Mouse (Mus musculus) limb, embryonic 13.5 days (tissue): Measurements from ENCODE around the gene Rab3a. TPM values are rescaled to one million over a fixed set of nuclear protein-coding genes. Genes with fewer than 3 reads are reported as not detected.

Experiments used
- ATAC-seq: fragments of 200-750 bp; cut with Nextera tagmentation; 2 replicates; pipeline ENCODE4 v1.8.0; 2017; ENCODE audit warnings: low read depth, moderate number of reproducible peaks, moderate TSS enrichment; ENCODE audit not compliant: low FRiP score
- H3K27ac ChIP-seq: fragments of 300-500 bp; sonication (generic); 2 replicates; pipeline ENCODE4 v1.5.1; 2015; ENCODE audit warnings: inconsistent platforms, mild to moderate bottlenecking, moderate library complexity
- H3K27me3 ChIP-seq: fragments of 300-500 bp; sonication (generic); 2 replicates; pipeline ENCODE4 v1.6.1; 2015; ENCODE audit warnings: mild to moderate bottlenecking, inconsistent platforms
- H3K36me3 ChIP-seq: fragments of 300-500 bp; sonication (generic); 2 replicates; pipeline ENCODE4 v1.6.1; 2015; ENCODE audit warnings: inconsistent platforms, mild to moderate bottlenecking, moderate library complexity
- H3K4me1 ChIP-seq: fragments of 300-500 bp; sonication (generic); 2 replicates; pipeline ENCODE4 v1.6.1; 2015; ENCODE audit warnings: inconsistent platforms
- H3K4me2 ChIP-seq: fragments of 300-500 bp; sonication (generic); replicated peaks from 2 replicates; pipeline ENCODE4 v1.6.1; 2015; ENCODE audit warnings: inconsistent platforms, mild to moderate bottlenecking, moderate library complexity
- H3K4me3 ChIP-seq: fragments of 300-500 bp; sonication (generic); 2 replicates; pipeline ENCODE4 v1.5.1; 2015; ENCODE audit warnings: moderate library complexity, mild to moderate bottlenecking, inconsistent platforms
- H3K9ac ChIP-seq: fragments of 300-500 bp; sonication (generic); 2 replicates; pipeline ENCODE4 v1.6.1; 2015; ENCODE audit warnings: mild to moderate bottlenecking, inconsistent platforms
- H3K9me3 ChIP-seq: fragments of 300-500 bp; sonication (generic); 2 replicates; pipeline ENCODE4 v1.6.1; 2016; ENCODE audit warnings: inconsistent platforms
- WGBS: fragments of 180-500 bp; shearing (Covaris S2); methylation state at CpG from one replicate; pipeline ENCODE4 v1.1.7; 2015; 5-methylcytosine and 5-hydroxymethylcytosine counted together
- polyA plus RNA-seq: library from polyadenylated mRNA; unstranded; fragments of >200 nt; fragmentation: Nextera tagmentation; extraction: Ambion mirVana; gene quantifications from 2 replicates; pipeline ENCODE4 v1.2.1, GENCODE M21; 2015

The Rab3a gene
- polyA plus RNA-seq, 1 experiment from 2014 or later = 19.6 TPM

DNA sequence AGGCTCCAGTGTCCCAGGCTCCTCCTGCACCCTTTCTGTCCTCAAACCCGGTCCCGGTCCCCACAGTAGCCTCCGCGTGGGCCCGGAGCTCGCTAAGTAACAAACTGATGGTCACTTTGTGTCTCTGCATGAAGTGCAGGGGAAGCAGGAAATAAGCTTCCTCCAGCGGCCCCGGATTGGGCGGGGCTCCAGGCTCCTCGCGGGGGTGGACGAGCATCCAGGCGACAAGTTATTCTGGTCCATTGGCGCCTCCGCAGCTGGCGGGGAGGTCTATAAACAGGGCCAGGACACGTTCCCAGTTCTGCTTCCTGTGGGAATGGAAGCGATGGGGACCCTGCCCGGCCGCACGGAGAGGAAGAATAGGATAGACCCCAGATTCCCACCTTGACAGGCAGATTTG is 1.3 kb upstream of the Rab3a start:
- Histone ChIP-seq H3K9me3 (no peaks in the 10 kb centered on the region), H3K4me1 (peaks cover 31% of the 10 kb centered on the region), H3K27ac (peak overlapping the region; percentile 82), H3K4me3 (peak overlapping the region; percentile 7), H3K27me3 (peaks cover 16% of the 10 kb centered on the region), H3K36me3 (peaks cover 24% of the 10 kb centered on the region), H3K4me2 (peak overlapping the region; percentile 49), H3K9ac (peak overlapping the region; percentile 32)
- no peak for ATAC-seq
- 19% methylated on average over 21 of the region's 21 CpGs for WGBS

- 15% methylated on average over 50 of the region's 50 CpGs for WGBS
- peaks cover 29% of the 10 kb centered on the region for H3K36me3 ChIP-seq
- H3K9me3 ChIP-seq = no peaks in the 10 kb centered on the region
- ATAC-seq = peak; percentile 39
- no peaks in the 10 kb centered on the region; the same call in 1 of the 2 replicates for H3K27me3 ChIP-seq
- H3K9ac ChIP-seq = peak overlapping the region; percentile 86
- peaks cover 44% of the 10 kb centered on the region for H3K4me1 ChIP-seq
- H3K4me2 ChIP-seq = peak overlapping the region; percentile 96
- H3K4me3 ChIP-seq = peak overlapping the region; percentile 76
- peak overlapping the region; percentile 77 for H3K27ac ChIP-seq
These were observed 587 bp downstream of the Rab3a start for GRCm38 (mm10) chr8:70754871-70755660.

GRCm38 (mm10) chr8:70755661-70756475 is 1.4 kb downstream of the Rab3a start:
- no peak overlapping the region for H3K27ac ChIP-seq
- WGBS = 82% methylated on average over 24 of the region's 24 CpGs
- no peaks in the 10 kb centered on the region for H3K9me3 ChIP-seq
- H3K9ac ChIP-seq = peak overlapping the region; percentile 86
- peak overlapping the region; percentile 96 for H3K4me2 ChIP-seq
- peaks cover 48% of the 10 kb centered on the region for H3K4me1 ChIP-seq
- H3K27me3 ChIP-seq = no peaks in the 10 kb centered on the region
- peak overlapping the region; percentile 76 for H3K4me3 ChIP-seq
- ATAC-seq = no peak
- peaks cover 29% of the 10 kb centered on the region for H3K36me3 ChIP-seq

DNA sequence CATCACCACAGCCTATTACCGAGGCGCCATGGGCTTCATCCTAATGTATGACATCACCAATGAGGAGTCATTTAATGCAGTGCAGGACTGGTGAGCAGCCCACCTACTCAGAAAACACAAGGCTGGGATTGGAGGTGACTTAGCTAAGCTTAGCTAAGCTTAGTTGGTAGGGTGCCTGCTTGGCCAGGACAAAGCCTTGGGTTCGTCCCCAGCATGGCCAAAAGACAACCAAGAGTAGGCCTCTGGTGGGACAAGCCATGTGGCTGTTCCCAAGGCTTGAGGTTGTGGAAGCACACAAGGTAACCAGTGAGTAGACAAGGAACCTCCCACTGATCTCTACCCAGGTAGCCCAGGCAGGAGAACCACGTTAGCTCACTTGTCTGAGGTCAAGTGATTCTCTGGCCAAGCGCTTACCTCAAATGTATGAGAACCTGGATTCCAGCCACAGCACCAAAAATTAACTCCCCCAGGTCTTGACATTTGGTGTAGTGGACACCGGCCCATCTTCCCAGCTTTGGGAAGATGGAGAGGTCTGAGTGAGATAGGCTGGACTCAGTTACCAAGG is 2.1 kb downstream of the Rab3a start:
- no peak overlapping the region for H3K27ac ChIP-seq
- H3K9ac ChIP-seq = no peak overlapping the region
- no peak overlapping the region for H3K4me2 ChIP-seq
- peaks cover 29% of the 10 kb centered on the region for H3K36me3 ChIP-seq
- no peak for ATAC-seq
- peaks cover 54% of the 10 kb centered on the region for H3K4me1 ChIP-seq
- 89% methylated on average over 6 of the region's 6 CpGs for WGBS
- H3K9me3 ChIP-seq = no peaks in the 10 kb centered on the region
- H3K4me3 ChIP-seq = no peak overlapping the region
- no peaks in the 10 kb centered on the region for H3K27me3 ChIP-seq

DNA sequence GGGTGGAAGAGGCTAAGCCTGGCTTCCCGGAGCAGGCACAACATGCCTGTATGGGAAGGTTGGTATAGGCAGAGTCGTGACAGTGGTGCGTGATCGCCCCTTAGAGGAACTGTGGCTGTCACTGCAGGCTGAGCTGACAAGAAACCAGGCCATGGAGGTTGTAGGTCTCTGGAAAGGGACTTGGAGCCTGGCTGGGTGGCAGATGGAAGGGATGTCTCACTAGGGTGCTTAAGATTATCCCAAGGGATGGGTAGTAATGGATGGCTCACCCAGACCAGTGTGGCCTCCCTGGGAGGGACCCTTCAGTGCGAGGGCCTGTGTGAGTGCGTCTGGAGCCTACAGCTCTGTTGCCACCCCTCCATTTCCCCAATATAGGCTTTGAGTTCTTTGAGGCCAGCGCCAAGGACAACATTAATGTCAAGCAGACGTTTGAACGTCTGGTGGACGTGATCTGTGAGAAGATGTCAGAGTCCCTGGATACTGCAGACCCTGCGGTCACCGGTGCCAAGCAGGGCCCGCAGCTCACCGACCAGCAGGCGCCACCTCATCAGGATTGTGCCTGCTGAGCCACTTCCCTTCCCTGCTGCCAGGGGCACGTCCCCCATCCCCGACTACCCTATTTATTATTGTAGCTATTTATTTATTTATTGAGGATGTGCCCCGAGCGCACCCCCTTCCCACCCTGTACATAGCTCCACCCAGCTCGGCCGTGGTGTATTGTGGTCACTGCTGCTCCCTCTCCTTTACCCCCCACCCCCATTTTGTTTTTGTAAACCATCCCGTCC is 3.2 kb downstream of the Rab3a start:
- peak overlapping the region; percentile 19; the same call in 1 of the 2 replicates for H3K9ac ChIP-seq
- no peak overlapping the region for H3K27ac ChIP-seq
- no peak for ATAC-seq
- peaks cover 32% of the 10 kb centered on the region for H3K36me3 ChIP-seq
- H3K27me3 ChIP-seq = no peaks in the 10 kb centered on the region
- H3K4me2 ChIP-seq = no peak overlapping the region
- peaks cover 47% of the 10 kb centered on the region for H3K4me1 ChIP-seq
- H3K4me3 ChIP-seq = no peak overlapping the region
- WGBS = 77% methylated on average over 22 of the region's 22 CpGs
- H3K9me3 ChIP-seq = no peaks in the 10 kb centered on the region

- Histone ChIP-seq H3K36me3 (peaks cover 32% of the 10 kb centered on the region), H3K27ac (no peak overlapping the region), H3K27me3 (no peaks in the 10 kb centered on the region), H3K4me3 (no peak overlapping the region), H3K9ac (no peak overlapping the region), H3K4me1 (peaks cover 42% of the 10 kb centered on the region), H3K9me3 (no peaks in the 10 kb centered on the region), H3K4me2 (no peak overlapping the region)
- no peak for ATAC-seq
- 82% methylated on average over 7 of the region's 7 CpGs for WGBS
These were observed 3.8 kb downstream of the Rab3a start for GRCm38 (mm10) chr8:70758308-70758615.

DNA sequence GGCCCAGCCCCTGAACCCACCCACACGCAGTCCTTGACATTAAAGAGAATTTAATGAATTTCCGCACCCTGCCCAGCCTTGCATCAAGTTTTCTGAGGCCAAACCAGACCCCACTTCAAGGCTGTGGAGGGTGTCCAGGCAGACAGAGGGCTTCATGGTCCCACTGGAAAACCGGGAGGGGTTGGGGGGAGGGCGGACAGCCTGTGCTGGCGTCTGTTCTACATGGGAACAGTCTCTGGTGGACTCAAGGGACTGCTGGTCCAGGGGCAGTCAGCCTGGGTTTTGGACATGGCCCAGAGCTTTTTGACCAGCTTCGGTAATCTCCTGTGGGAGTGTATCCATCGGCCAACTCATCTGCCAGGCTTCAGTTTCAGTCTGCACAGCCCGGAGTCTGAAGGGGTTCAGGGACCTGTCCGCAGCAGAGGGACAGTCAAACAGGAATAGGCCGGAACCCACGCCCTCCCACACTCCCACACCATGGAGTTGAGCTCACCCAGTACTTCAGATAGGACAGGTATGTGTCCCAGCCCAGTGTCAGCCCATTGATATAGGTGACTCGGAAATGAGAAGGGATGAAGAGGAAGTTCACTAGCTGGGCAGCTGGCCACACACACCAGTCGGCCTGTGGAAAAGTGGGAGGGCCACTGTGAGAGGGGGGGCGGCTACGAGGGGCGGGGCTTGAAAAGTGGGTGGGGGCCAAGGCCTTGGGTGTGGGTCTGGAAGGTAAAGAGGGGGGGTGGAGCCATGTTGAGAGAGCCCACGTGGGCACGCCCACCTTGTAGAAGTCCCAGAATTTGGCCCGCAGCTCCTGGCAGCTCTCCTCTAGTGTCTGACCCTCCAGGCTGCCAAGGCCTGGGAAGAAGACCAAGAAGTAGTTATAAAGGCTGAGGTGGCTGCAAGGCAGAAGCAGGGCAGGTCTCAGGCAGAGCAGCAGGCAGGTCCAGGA is 4.4 kb downstream of the Rab3a start:
- 68% methylated on average over 19 of the region's 19 CpGs for WGBS
- Histone ChIP-seq H3K4me2 (peak overlapping the region; percentile 99; the same call in 1 of the 2 replicates), H3K36me3 (peaks cover 32% of the 10 kb centered on the region), H3K4me3 (0 out of 2 replicates have a peak overlapping the region, but pooled peaks have one; percentile 74), H3K4me1 (peaks cover 36% of the 10 kb centered on the region), H3K9me3 (no peaks in the 10 kb centered on the region), H3K9ac (no peak overlapping the region), H3K27me3 (no peaks in the 10 kb centered on the region), H3K27ac (no peak overlapping the region)
- ATAC-seq = no peak

GRCm38 (mm10) chr8:70760350-70760749 is 5.9 kb downstream of the Rab3a start:
- Histone ChIP-seq H3K9me3 (no peaks in the 10 kb centered on the region), H3K4me2 (peak overlapping the region; percentile 99), H3K27ac (no peak overlapping the region), H3K36me3 (peaks cover 35% of the 10 kb centered on the region), H3K27me3 (no peaks in the 10 kb centered on the region), H3K9ac (peak overlapping the region; percentile 85), H3K4me3 (peak overlapping the region; percentile 74), H3K4me1 (peaks cover 32% of the 10 kb centered on the region)
- no peak for ATAC-seq
- WGBS = 0% methylated on average over 22 of the region's 22 CpGs

DNA sequence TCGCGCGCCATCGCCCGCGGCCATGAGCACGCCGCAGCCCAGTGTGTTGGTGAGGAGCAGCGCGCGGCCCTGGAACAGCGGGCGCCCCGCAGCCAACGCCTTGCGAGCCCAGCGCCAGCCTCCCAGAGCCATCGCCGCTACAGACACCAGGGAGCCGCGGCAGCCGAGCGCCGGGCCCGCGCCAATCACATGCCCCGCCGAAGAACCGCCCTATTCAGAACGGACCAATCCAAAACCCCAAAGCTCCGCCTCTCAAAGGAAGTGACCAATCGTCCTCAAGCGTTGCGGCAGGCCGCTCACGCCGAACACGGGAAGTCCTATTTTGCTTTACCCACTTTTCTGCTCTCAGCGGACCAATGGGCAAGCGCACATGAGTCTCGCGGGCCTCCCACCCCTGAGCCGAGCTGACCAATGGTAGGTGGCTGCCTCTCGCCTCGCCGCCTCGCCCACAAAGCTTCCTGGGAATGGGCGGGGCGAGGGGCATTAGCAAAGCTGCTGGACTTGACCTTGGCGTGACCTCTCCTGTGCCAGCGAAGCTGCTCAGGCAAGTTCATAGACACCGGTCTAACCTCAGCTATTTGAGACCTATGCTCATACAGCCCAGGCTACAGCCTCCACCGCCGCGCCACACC is 6.4 kb downstream of the Rab3a start, which contains the start of gene Mpv17l2:
Gene Mpv17l2 (minus strand): TSS at position 172 of the 632 bp plus-strand sequence.
- under 1% methylated on average over 55 of the region's 55 CpGs for WGBS
- Histone ChIP-seq H3K4me2 (peak within 1 kb of the TSS; percentile 99), H3K27ac (no peak within 1 kb of the TSS), H3K9me3 (no peaks in the 10 kb centered on the region), H3K4me1 (peaks cover 32% of the 10 kb centered on the region), H3K27me3 (no peaks in the 10 kb centered on the region), H3K4me3 (peak within 1 kb of the TSS; percentile 74), H3K36me3 (peaks cover 34% of the 10 kb centered on the region), H3K9ac (peak within 1 kb of the TSS; percentile 85)
- peak; percentile 96 for ATAC-seq

GRCm38 (mm10) chr8:70762118-70762517 is 7.6 kb downstream of the Rab3a start:
- no peaks in the 10 kb centered on the region for H3K27me3 ChIP-seq
- no peak overlapping the region for H3K4me3 ChIP-seq
- H3K27ac ChIP-seq = no peak overlapping the region
- no peak overlapping the region for H3K4me2 ChIP-seq
- no peak overlapping the region for H3K9ac ChIP-seq
- no peaks in the 10 kb centered on the region for H3K9me3 ChIP-seq
- peaks cover 22% of the 10 kb centered on the region for H3K36me3 ChIP-seq
- WGBS = 81% methylated on average over 1 of the region's 1 CpGs
- H3K4me1 ChIP-seq = peaks cover 40% of the 10 kb centered on the region
- ATAC-seq = no peak
